Mouse (Mus musculus) hindbrain, embryonic 11.5 days (tissue): ENCODE results near the gene Slc26a11. TPM values are rescaled to one million over a fixed set of nuclear protein-coding genes. Genes with fewer than 3 reads are reported as not detected.

Experiments used
- ATAC-seq: fragments of 200-750 bp; cut with Nextera tagmentation; 2 replicates; pipeline ENCODE4 v1.8.0; 2017; ENCODE audit warnings: mild to moderate bottlenecking, moderate TSS enrichment, moderate library complexity; ENCODE audit not compliant: low FRiP score
- DNase-seq: peaks from one replicate; pipeline ENCODE4 v3.0.0-alpha.2; 2015; ENCODE audit warnings: low spot score
- H3K27ac ChIP-seq: fragments of 300-500 bp; sonication (generic); 2 replicates; pipeline ENCODE4 v1.5.1; 2014; ENCODE audit warnings: mild to moderate bottlenecking, low read depth, low read length
- H3K27me3 ChIP-seq: fragments of 300-500 bp; sonication (generic); 2 replicates; pipeline ENCODE4 v1.6.1; 2014; ENCODE audit warnings: mild to moderate bottlenecking, low read length, moderate library complexity, mixed read lengths; ENCODE audit not compliant: control insufficient read depth, insufficient read depth
- H3K36me3 ChIP-seq: fragments of 300-500 bp; sonication (generic); 2 replicates; pipeline ENCODE4 v1.6.1; 2014; ENCODE audit warnings: mild to moderate bottlenecking, low read length, moderate library complexity, mixed read lengths; ENCODE audit not compliant: control insufficient read depth, insufficient read depth
- H3K4me1 ChIP-seq: fragments of 300-500 bp; sonication (generic); replicated peaks from 2 replicates; pipeline ENCODE4 v1.6.1; 2014; ENCODE audit warnings: low read length, mixed read lengths; ENCODE audit not compliant: control insufficient read depth, insufficient read depth
- H3K4me2 ChIP-seq: fragments of 300-500 bp; sonication (generic); replicated peaks from 2 replicates; pipeline ENCODE4 v1.6.1; 2014; ENCODE audit warnings: mild to moderate bottlenecking, low read depth, low read length
- H3K4me3 ChIP-seq: fragments of 300-500 bp; sonication (generic); 2 replicates; pipeline ENCODE4 v1.5.1; 2014; ENCODE audit warnings: low read depth, low read length
- H3K9ac ChIP-seq: fragments of 300-500 bp; sonication (generic); 2 replicates; pipeline ENCODE4 v1.6.1; 2014; ENCODE audit warnings: low read depth, low read length
- H3K9me3 ChIP-seq: fragments of 300-500 bp; sonication (generic); 2 replicates; pipeline ENCODE4 v1.6.1; 2016; ENCODE audit warnings: low read length; ENCODE audit not compliant: control insufficient read depth
- WGBS: fragments of 180-500 bp; shearing (Covaris S2); extraction: QIAGEN DNeasy Blood & Tissue Kit; methylation state at CpG from one replicate; pipeline ENCODE4 v1.1.7; 2014; 5-methylcytosine and 5-hydroxymethylcytosine counted together
- microRNA counts: library from miRNA; unstranded; fragments of <30 nt; microRNA quantifications from one replicate; lab custom pipeline; 2015
- polyA plus RNA-seq: library from polyadenylated mRNA; unstranded; fragments of >200 nt; fragmentation: Nextera tagmentation; extraction: Ambion mirVana; gene quantifications from 2 replicates; pipeline ENCODE4 v1.2.1, GENCODE M21; 2014

Gene Slc26a11
- polyA plus RNA-seq, 1 experiment from 2014 or later, result 3.8 TPM

DNA sequence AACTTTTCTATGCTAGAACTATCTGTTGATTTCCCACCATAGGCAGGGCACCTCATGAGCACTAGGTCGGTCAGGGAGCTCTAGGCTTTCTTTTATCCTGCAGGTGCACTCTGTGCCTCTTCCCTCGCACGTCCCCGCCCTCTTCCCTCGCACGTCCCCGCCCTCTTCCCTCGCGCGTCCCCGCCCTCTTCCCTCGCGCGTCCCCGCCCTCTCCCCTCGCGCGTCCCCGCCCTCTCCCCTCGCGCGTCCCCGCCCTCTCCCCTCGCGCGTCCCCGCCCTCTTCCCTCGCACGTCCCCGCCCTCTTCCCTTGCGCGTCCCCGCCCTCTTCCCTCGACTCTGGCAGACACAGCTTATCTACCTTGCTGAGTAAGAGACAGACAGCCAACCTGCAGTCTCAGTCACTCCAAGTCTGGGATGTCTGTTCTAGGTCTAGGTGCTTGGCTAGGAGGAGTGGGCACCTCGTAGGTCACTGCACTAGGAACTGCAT lies 73.3 kb downstream of the Slc26a11 start:
- 1% methylated on average over 29 of the region's 35 CpGs for WGBS
- no peaks in the 10 kb centered on the region for H3K9me3 ChIP-seq
- H3K27me3 ChIP-seq, result no peaks in the 10 kb centered on the region
- peak overlapping the region; percentile 40 for H3K4me2 ChIP-seq
- no peak overlapping the region for H3K9ac ChIP-seq
- no peaks in the 10 kb centered on the region for H3K36me3 ChIP-seq
- peak overlapping the region; percentile 13; the same call in 1 of the 2 replicates for H3K4me3 ChIP-seq
- H3K27ac ChIP-seq, result no peak overlapping the region
- ATAC-seq (0 out of 2 replicates have a peak, but pooled peaks have one; percentile 53), DNase-seq (peak; percentile 51)
- H3K4me1 ChIP-seq, result no peaks in the 10 kb centered on the region

MicroRNAs within 50 kb of the gene (microRNA counts, 519-probe panel; counts per million panel counts)
- microRNA mmu-miR-1932 (lab: Ali Mortazavi, UCI), result not detected

Other genes with a start within 250 kb of the Slc26a11 start
- 16.9 and 20.7 TPM in 2 replicates for gene Tbc1d16, start 127.1 kb upstream of the Slc26a11 start, polyA plus RNA-seq
- gene Ccdc40, start 127.0 kb upstream of the Slc26a11 start, polyA plus RNA-seq, result 16.5 and 19.3 TPM in 2 replicates
- gene Gaa, start 87.7 kb upstream of the Slc26a11 start, polyA plus RNA-seq, result 12.6 and 15.3 TPM in 2 replicates
- gene Eif4a3, start 55.5 kb upstream of the Slc26a11 start, polyA plus RNA-seq, result 378 and 385 TPM in 2 replicates
- gene Card14, start 47.8 kb upstream of the Slc26a11 start, polyA plus RNA-seq, result not detected in 2 replicates
- gene Sgsh, start within 50 bp of the Slc26a11 start, polyA plus RNA-seq, result 4.4 and 6.0 TPM in 2 replicates
- gene Rnf213, start 37.5 kb downstream of the Slc26a11 start, polyA plus RNA-seq, result 2.0 and 2.1 TPM in 2 replicates
- 13.6 and 14.8 TPM in 2 replicates for gene Endov, start 135.8 kb downstream of the Slc26a11 start, polyA plus RNA-seq
- gene Nptx1, start 192.2 kb downstream of the Slc26a11 start, polyA plus RNA-seq, result 8.7 and 11.2 TPM in 2 replicates
- 10.4 and 12.4 TPM in 2 replicates for gene Rptor, start 247.3 kb downstream of the Slc26a11 start, polyA plus RNA-seq